Mouse (Mus musculus) CH12.LX (cell line): ENCODE measurements around the gene Rhox11. TPM values are rescaled to one million over a fixed set of nuclear protein-coding genes. Genes with fewer than 3 reads are reported as not detected.

Source experiments
- DNase-seq: peaks from one replicate; pipeline ENCODE4 v3.0.0-alpha.2; 2013; ENCODE audit errors: extremely low read depth
- H3K27ac ChIP-seq: 2 replicates; pipeline ENCODE4 v1.5.1; 2012; ENCODE audit warnings: low read depth, mild to moderate bottlenecking, control low read depth, moderate library complexity; ENCODE audit not compliant: insufficient read depth
- H3K27me3 ChIP-seq: replicated peaks from 2 replicates; pipeline ENCODE3; 2012; ENCODE audit warnings: inconsistent platforms
- H3K36me3 ChIP-seq, 2 experiments: replicated peaks in 1 of 2; 2 replicates each; pipeline versions ENCODE3 to v1.6.1; 2012; ENCODE audit warnings: inconsistent platforms in 1 of 2, low read length in 1 of 2, mild to moderate bottlenecking in 1 of 2, mixed read lengths in 1 of 2, moderate library complexity in 1 of 2; ENCODE audit not compliant: control insufficient read depth in 1 of 2, insufficient read depth in 1 of 2
- H3K4me1 ChIP-seq, 2 experiments: 2 replicates each; pipeline ENCODE4 v1.6.1; 2012; ENCODE audit warnings: inconsistent platforms in 1 of 2, moderate library complexity in 1 of 2; ENCODE audit not compliant: insufficient read depth in 2 of 2, control insufficient read depth in 1 of 2
- H3K4me2 ChIP-seq: 2 replicates; pipeline ENCODE4 v1.6.1; 2012; ENCODE audit warnings: low read depth, mild to moderate bottlenecking, control low read depth; ENCODE audit not compliant: poor library complexity, insufficient read depth, severe bottlenecking
- H3K4me3 ChIP-seq, 3 experiments: fragments of 150-350 bp in 1 of 3; sonication (generic) in 1 of 3; replicated peaks in 1 of 3; 2 replicates each; pipeline versions ENCODE3 to v1.5.1; 2011 to 2012; ENCODE audit warnings: low read depth in 2 of 3, low read length in 2 of 3, mild to moderate bottlenecking in 2 of 3, moderate library complexity in 2 of 3, control low read depth in 1 of 3, improper control_type of control experiment in 1 of 3, inconsistent platforms in 1 of 3, mixed read lengths in 1 of 3; ENCODE audit not compliant: poor library complexity in 1 of 3
- H3K79me2 ChIP-seq: replicated peaks from 2 replicates; pipeline ENCODE4 v1.6.1; 2012; ENCODE audit warnings: mild to moderate bottlenecking, moderate library complexity; ENCODE audit not compliant: control insufficient read depth, poor library complexity, insufficient read depth, severe bottlenecking; ENCODE audit errors: extremely low read depth
- H3K9ac ChIP-seq: 2 replicates; pipeline ENCODE4 v1.6.1; 2012; ENCODE audit warnings: low read depth, mild to moderate bottlenecking, control low read depth, moderate library complexity; ENCODE audit not compliant: insufficient read depth
- H3K9me3 ChIP-seq: replicated peaks from 2 replicates; pipeline ENCODE3; 2012; ENCODE audit warnings: low read length, inconsistent platforms, mixed read lengths
- CHD2 ChIP-seq: IDR thresholded peaks from 2 replicates; pipeline ENCODE4 v1.6.1; 2011; ENCODE audit warnings: low read length, improper control_type of control experiment
- E2F4 ChIP-seq: IDR thresholded peaks from 2 replicates; pipeline ENCODE4 v1.6.1; 2011; ENCODE audit warnings: low read depth, low read length, improper control_type of control experiment; ENCODE audit not compliant: insufficient replicate concordance
- ELF1 ChIP-seq: IDR thresholded peaks from 2 replicates; pipeline ENCODE4 v1.6.1; 2014; ENCODE audit warnings: low read depth, mild to moderate bottlenecking, inconsistent platforms, low read length, improper control_type of control experiment
- EP300 ChIP-seq: IDR thresholded peaks from 2 replicates; pipeline ENCODE4 v1.6.1; 2011; ENCODE audit warnings: low read length, improper control_type of control experiment
- ETS1 ChIP-seq: conservative IDR thresholded peaks from 2 replicates; pipeline ENCODE4 v1.6.1; 2012; ENCODE audit warnings: low read depth, mild to moderate bottlenecking, inconsistent platforms, low read length, improper control_type of control experiment, moderate library complexity
- GABPA ChIP-seq: IDR thresholded peaks from 2 replicates; pipeline ENCODE4 v1.6.1; 2012; ENCODE audit warnings: low read depth, low read length, improper control_type of control experiment, inconsistent platforms; ENCODE audit not compliant: insufficient replicate concordance
- HCFC1 ChIP-seq: IDR thresholded peaks from 2 replicates; pipeline ENCODE4 v1.6.1; 2012; ENCODE audit warnings: low read depth, mild to moderate bottlenecking, inconsistent platforms, low read length, improper control_type of control experiment
- JUN ChIP-seq: IDR thresholded peaks from 2 replicates; pipeline ENCODE4 v1.6.1; 2011; ENCODE audit warnings: low read depth, mild to moderate bottlenecking, low read length, improper control_type of control experiment, moderate library complexity; ENCODE audit not compliant: insufficient read depth
- JUND ChIP-seq: conservative IDR thresholded peaks from 2 replicates; pipeline ENCODE4 v1.6.1; 2011; ENCODE audit warnings: low read depth, low read length, improper control_type of control experiment
- MAX ChIP-seq: IDR thresholded peaks from 2 replicates; pipeline ENCODE4 v1.6.1; 2011; ENCODE audit warnings: low read length, improper control_type of control experiment
- MAZ ChIP-seq: IDR thresholded peaks from 2 replicates; pipeline ENCODE4 v1.6.1; 2012; ENCODE audit warnings: low read depth, mild to moderate bottlenecking, inconsistent platforms, low read length, improper control_type of control experiment, moderate library complexity
- NRF1 ChIP-seq: IDR thresholded peaks from 2 replicates; pipeline ENCODE4 v1.6.1; 2014; ENCODE audit warnings: low read depth, mild to moderate bottlenecking, inconsistent platforms, low read length, improper control_type of control experiment, moderate library complexity
- PAX5 ChIP-seq: IDR thresholded peaks from 2 replicates; pipeline ENCODE4 v1.6.1; 2012; ENCODE audit warnings: low read length, inconsistent platforms, mixed read lengths
- POLR2AphosphoS2 ChIP-seq: IDR thresholded peaks from 2 replicates; pipeline ENCODE4 v1.6.1; 2011; ENCODE audit warnings: low read depth, low read length, improper control_type of control experiment
- RAD21 ChIP-seq: IDR thresholded peaks from 2 replicates; pipeline ENCODE4 v1.6.1; 2011; ENCODE audit warnings: low read depth, mild to moderate bottlenecking, low read length, improper control_type of control experiment, moderate library complexity
- RCOR1 ChIP-seq: conservative IDR thresholded peaks from 2 replicates; pipeline ENCODE4 v1.6.1; 2012; ENCODE audit warnings: low read depth, mild to moderate bottlenecking, inconsistent platforms, low read length, improper control_type of control experiment
- SMC3 ChIP-seq: IDR thresholded peaks from 2 replicates; pipeline ENCODE4 v1.6.1; 2011; ENCODE audit warnings: low read depth, low read length, improper control_type of control experiment
- TBP ChIP-seq: conservative IDR thresholded peaks from 2 replicates; pipeline ENCODE4 v1.6.1; 2011; ENCODE audit warnings: low read depth, low read length, improper control_type of control experiment
- UBTF ChIP-seq: IDR thresholded peaks from 2 replicates; pipeline ENCODE4 v1.6.1; 2012; ENCODE audit warnings: low read depth, mild to moderate bottlenecking, inconsistent platforms, low read length, improper control_type of control experiment, moderate library complexity
- USF2 ChIP-seq: conservative IDR thresholded peaks from 2 replicates; pipeline ENCODE4 v1.6.1; 2011; ENCODE audit warnings: low read depth, low read length, improper control_type of control experiment
- ZC3H11A ChIP-seq: IDR thresholded peaks from 2 replicates; pipeline ENCODE4 v1.6.1; 2012; ENCODE audit warnings: low read depth, mild to moderate bottlenecking, inconsistent platforms, low read length, improper control_type of control experiment
- ZMIZ1 ChIP-seq: IDR thresholded peaks from 2 replicates; pipeline ENCODE4 v1.6.1; 2012; ENCODE audit warnings: low read depth, mild to moderate bottlenecking, inconsistent platforms, low read length, improper control_type of control experiment
- ZNF384 ChIP-seq: IDR thresholded peaks from 2 replicates; pipeline ENCODE4 v1.6.1; 2012; ENCODE audit warnings: low read depth, low read length, improper control_type of control experiment, inconsistent platforms
- dilution Hi-C: fragments of 300-500 bp; cut with MboI; formaldehyde crosslinking; loops from 2 replicates; pipeline ENCODE4 v1.14.3; 2020; ENCODE audit warnings: low sequenced_read_pairs; ENCODE audit not compliant: extremely low pct_unique_long_range_greater_than_20kb, extremely low pct_ligation_motif_present
- in situ Hi-C: fragments of 300-500 bp; cut with MboI; formaldehyde crosslinking; loops from 3 replicates; pipeline ENCODE4 v1.14.3; 2019; ENCODE audit warnings: low sequenced_read_pairs, low pct_ligation_motif_present, low pct_unique_long_range_greater_than_20kb, mixed read lengths
- polyA plus RNA-seq: library from polyadenylated mRNA; unstranded; fragments of >175 nt; gene quantifications from 2 replicates; pipeline ENCODE4 v1.2.1, GENCODE M21; 2012; ENCODE audit warnings: low read depth; ENCODE audit not compliant: insufficient read length
- total RNA-seq, 2 experiments: library from RNA; depleted of rRNA; stranded (reverse); fragments of 300-350 nt in 1 of 2; fragments of >200 nt in 1 of 2; gene quantifications; 2 replicates each; pipeline ENCODE4 v1.2.3; 2012 to 2014

The Rhox11 gene
- total and polyA plus RNA-seq, 3 experiments: not detected

DNA sequence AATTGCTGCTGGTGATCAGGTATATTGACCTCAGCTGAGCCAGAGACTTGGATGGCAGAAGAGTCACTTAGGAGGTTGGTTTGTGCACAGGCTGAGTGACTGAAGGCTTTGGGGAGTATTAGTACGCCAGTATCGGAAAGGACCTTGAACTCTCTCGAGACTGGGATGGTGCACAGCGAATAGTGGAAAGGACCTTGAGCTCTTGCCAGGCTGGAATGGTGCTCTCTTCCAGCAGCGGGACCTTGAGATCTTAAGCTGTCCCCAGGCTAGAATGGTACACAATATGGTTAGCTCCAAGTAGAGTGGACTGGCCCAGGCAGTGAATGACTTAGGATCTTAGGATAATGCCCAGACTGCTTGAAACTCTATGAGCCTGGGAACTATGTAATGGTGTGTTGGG, 45.3 kb downstream of the Rhox11 start:
- Histone ChIP-seq H3K27me3 (no peaks in the 10 kb centered on the region), H3K27ac (no peak overlapping the region), H3K4me1 (no peaks in the 10 kb centered on the region), H3K36me3 (no peaks in the 10 kb centered on the region), H3K79me2 (no peaks in the 10 kb centered on the region), H3K9me3 (no peaks in the 10 kb centered on the region), H3K4me2 (no peak overlapping the region), H3K4me3 (no peak overlapping the region), H3K9ac (no peak overlapping the region)
- dilution Hi-C loops: no loop called here
- in situ Hi-C loops: no loop called here
- TF ChIP-seq ETS1 (no peak), ZNF384 (no peak), RAD21 (no peak), MAX (no peak), PAX5 (no peak), RCOR1 (no peak), ELF1 (no peak), ZMIZ1 (no peak), MAZ (no peak), JUN (no peak), SMC3 (no peak), NRF1 (no peak)
- no peak for DNase-seq

DNA sequence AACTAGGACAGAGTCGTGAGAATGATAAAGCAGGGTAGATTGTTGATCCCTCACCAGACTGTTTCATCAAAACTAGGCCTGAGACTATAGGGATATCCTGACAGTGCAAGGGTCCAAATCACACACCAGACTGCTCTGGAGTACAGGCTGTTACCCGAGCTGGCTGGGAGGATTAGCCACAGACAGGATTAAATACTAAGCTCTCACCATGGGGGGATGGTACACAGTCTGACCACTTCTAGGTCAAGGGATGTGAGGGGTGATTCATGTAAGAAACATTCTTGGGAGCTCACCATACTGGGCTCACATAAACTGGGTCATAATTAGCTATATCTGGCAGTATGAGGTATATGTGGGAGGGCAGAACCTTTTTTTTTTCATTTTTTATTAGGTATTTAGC, 51.1 kb downstream of the Rhox11 start:
- Histone ChIP-seq H3K9ac (no peak overlapping the region), H3K27me3 (no peaks in the 10 kb centered on the region), H3K79me2 (no peaks in the 10 kb centered on the region), H3K4me1 (no peaks in the 10 kb centered on the region), H3K4me3 (no peak overlapping the region), H3K4me2 (no peak overlapping the region), H3K9me3 (no peaks in the 10 kb centered on the region), H3K36me3 (no peaks in the 10 kb centered on the region), H3K27ac (no peak overlapping the region)
- dilution Hi-C loops (no loop called here), in situ Hi-C loops (no loop called here)
- DNase-seq: no peak
- TF ChIP-seq JUND: no peak
- TF ChIP-seq UBTF: no peak
- no peak for TF ChIP-seq JUN
- no peak for TF ChIP-seq ZNF384
- no peak for TF ChIP-seq POLR2AphosphoS2
- TF ChIP-seq USF2: no peak
- TF ChIP-seq ETS1: no peak
- TF ChIP-seq EP300: no peak
- no peak for TF ChIP-seq CHD2
- TF ChIP-seq ELF1: no peak
- no peak for TF ChIP-seq GABPA
- no peak for TF ChIP-seq MAX
- no peak for TF ChIP-seq E2F4
- no peak for TF ChIP-seq RCOR1
- no peak for TF ChIP-seq TBP
- no peak for TF ChIP-seq ZC3H11A
- no peak for TF ChIP-seq HCFC1

Other genes starting within 250 kb of the Rhox11 start
- gene Rhox8, start 206.2 kb downstream of the Rhox11 start, total RNA-seq (2012; rRNA removed): not detected in 2 replicates
- gene Rhox8, start 206.2 kb downstream of the Rhox11 start, total RNA-seq (2014; rRNA removed): not detected in 2 replicates
- gene Rhox8, start 206.2 kb downstream of the Rhox11 start, polyA plus RNA-seq: 0.31 TPM in 1 of 2 replicates, not detected in the other
- not detected in 2 replicates for gene Rhox7b, start 187.9 kb downstream of the Rhox11 start, total RNA-seq (2012; rRNA removed)
- not detected in 2 replicates for gene Rhox7b, start 187.9 kb downstream of the Rhox11 start, total RNA-seq (2014; rRNA removed)
- gene Rhox7b, start 187.9 kb downstream of the Rhox11 start, polyA plus RNA-seq: not detected in 2 replicates
- not detected in 2 replicates for gene Rhox9, start 183.4 kb downstream of the Rhox11 start, total RNA-seq (2012; rRNA removed)
- gene Rhox9, start 183.4 kb downstream of the Rhox11 start, total RNA-seq (2014; rRNA removed): not detected in 2 replicates
- gene Rhox9, start 183.4 kb downstream of the Rhox11 start, polyA plus RNA-seq: not detected in 2 replicates
- not detected in 2 replicates for gene Btg1-ps1, start 66.3 kb downstream of the Rhox11 start, total RNA-seq (2012; rRNA removed)
- gene Btg1-ps1, start 66.3 kb downstream of the Rhox11 start, total RNA-seq (2014; rRNA removed): not detected in 2 replicates
- not detected in 2 replicates for gene Btg1-ps1, start 66.3 kb downstream of the Rhox11 start, polyA plus RNA-seq
- not detected in 2 replicates for gene Btg1-ps2, start 42.0 kb downstream of the Rhox11 start, total RNA-seq (2012; rRNA removed)
- not detected in 2 replicates for gene Btg1-ps2, start 42.0 kb downstream of the Rhox11 start, total RNA-seq (2014; rRNA removed)
- gene Btg1-ps2, start 42.0 kb downstream of the Rhox11 start, polyA plus RNA-seq: not detected in 2 replicates
- gene Rhox10, start 18.7 kb downstream of the Rhox11 start, total RNA-seq (2012; rRNA removed): not detected in 2 replicates
- gene Rhox10, start 18.7 kb downstream of the Rhox11 start, total RNA-seq (2014; rRNA removed): not detected in 2 replicates
- not detected in 2 replicates for gene Rhox10, start 18.7 kb downstream of the Rhox11 start, polyA plus RNA-seq
- gene Rhox12, start 25.8 kb upstream of the Rhox11 start, total RNA-seq (2012; rRNA removed): not detected in 2 replicates
- not detected in 2 replicates for gene Rhox12, start 25.8 kb upstream of the Rhox11 start, total RNA-seq (2014; rRNA removed)
- not detected in 2 replicates for gene Rhox12, start 25.8 kb upstream of the Rhox11 start, polyA plus RNA-seq
- 223 and 280 TPM in 2 replicates for gene Rhox13, start 36.1 kb upstream of the Rhox11 start, total RNA-seq (2012; rRNA removed)
- 2.1 and 2.6 TPM in 2 replicates for gene Rhox13, start 36.1 kb upstream of the Rhox11 start, total RNA-seq (2014; rRNA removed)
- 12.9 and 14.2 TPM in 2 replicates for gene Rhox13, start 36.1 kb upstream of the Rhox11 start, polyA plus RNA-seq
- 14.0 and 15.4 TPM in 2 replicates for gene Zbtb33, start 104.7 kb upstream of the Rhox11 start, total RNA-seq (2012; rRNA removed)
- gene Zbtb33, start 104.7 kb upstream of the Rhox11 start, total RNA-seq (2014; rRNA removed): 25.0 and 26.4 TPM in 2 replicates
- gene Zbtb33, start 104.7 kb upstream of the Rhox11 start, polyA plus RNA-seq: 10.0 and 10.7 TPM in 2 replicates
- gene Tmem255a, start 167.3 kb upstream of the Rhox11 start, total RNA-seq (2012; rRNA removed): 0.29 and 0.30 TPM in 2 replicates
- 0.63 and 0.68 TPM in 2 replicates for gene Tmem255a, start 167.3 kb upstream of the Rhox11 start, total RNA-seq (2014; rRNA removed)
- gene Tmem255a, start 167.3 kb upstream of the Rhox11 start, polyA plus RNA-seq: 1.4 TPM in 2 replicates
- not detected in 2 replicates for gene Atp1b4, start 231.0 kb upstream of the Rhox11 start, total RNA-seq (2012; rRNA removed)
- not detected in 2 replicates for gene Atp1b4, start 231.0 kb upstream of the Rhox11 start, total RNA-seq (2014; rRNA removed)
- gene Atp1b4, start 231.0 kb upstream of the Rhox11 start, polyA plus RNA-seq: not detected in 2 replicates